Mouse (Mus musculus) heart, embryonic 14.5 days (tissue): ENCODE results near the gene March5. TPM values are rescaled to one million over a fixed set of nuclear protein-coding genes. Genes with fewer than 3 reads are reported as not detected.

Source experiments
- ATAC-seq: fragments of 200-750 bp; cut with Nextera tagmentation; 2 replicates; pipeline ENCODE4 v1.8.0; 2017; ENCODE audit warnings: low read depth, moderate TSS enrichment; ENCODE audit not compliant: insufficient number of reproducible peaks, insufficient read depth, low FRiP score
- H3K27ac ChIP-seq, 2 experiments: fragments of 200-500 bp in 1 of 2; fragments of 300-500 bp in 1 of 2; sonication (generic) in 1 of 2; replicated peaks in 1 of 2; 2 replicates each; pipeline ENCODE4 v1.5.1; 2012 to 2014; ENCODE audit warnings: low read depth in 2 of 2, low read length in 2 of 2, control low read depth in 1 of 2, mild to moderate bottlenecking in 1 of 2, mixed read lengths in 1 of 2; ENCODE audit not compliant: control insufficient read depth in 1 of 2, insufficient read depth in 1 of 2
- H3K27me3 ChIP-seq: fragments of 300-500 bp; sonication (generic); 2 replicates; pipeline ENCODE4 v1.6.1; 2014; ENCODE audit warnings: mild to moderate bottlenecking, low read length, control low read depth; ENCODE audit not compliant: control insufficient read depth, insufficient read depth
- H3K36me3 ChIP-seq: fragments of 300-500 bp; sonication (generic); 2 replicates; pipeline ENCODE4 v1.6.1; 2014; ENCODE audit warnings: mild to moderate bottlenecking, control low read depth, low read length, mixed read lengths; ENCODE audit not compliant: control insufficient read depth, insufficient read depth
- H3K4me1 ChIP-seq, 2 experiments: fragments of 200-500 bp in 1 of 2; fragments of 300-500 bp in 1 of 2; sonication (generic) in 1 of 2; 2 replicates each; pipeline ENCODE4 v1.6.1; 2012 to 2014; ENCODE audit warnings: low read length in 2 of 2, control low read depth in 1 of 2, mixed read lengths in 1 of 2; ENCODE audit not compliant: control insufficient read depth in 2 of 2, insufficient read depth in 2 of 2
- H3K4me2 ChIP-seq: fragments of 300-500 bp; sonication (generic); 2 replicates; pipeline ENCODE4 v1.6.1; 2014; ENCODE audit warnings: mild to moderate bottlenecking, low read length
- H3K4me3 ChIP-seq, 2 experiments: fragments of 200-500 bp in 1 of 2; fragments of 300-500 bp in 1 of 2; sonication (generic) in 1 of 2; 2 replicates each; pipeline ENCODE4 v1.5.1; 2012 to 2014; ENCODE audit warnings: low read length in 2 of 2, mild to moderate bottlenecking in 2 of 2, control low read depth in 1 of 2, low read depth in 1 of 2, moderate library complexity in 1 of 2; ENCODE audit not compliant: control insufficient read depth in 1 of 2, insufficient read depth in 1 of 2
- H3K9ac ChIP-seq: fragments of 300-500 bp; sonication (generic); 2 replicates; pipeline ENCODE4 v1.6.1; 2014; ENCODE audit warnings: mild to moderate bottlenecking, low read length
- H3K9me3 ChIP-seq: fragments of 300-500 bp; sonication (generic); 2 replicates; pipeline ENCODE4 v1.6.1; 2016; ENCODE audit warnings: low read length, control low read depth; ENCODE audit not compliant: control insufficient read depth
- WGBS: fragments of 180-500 bp; shearing (Covaris S2); extraction: QIAGEN DNeasy Blood & Tissue Kit; methylation state at CpG from one replicate; pipeline ENCODE4 v1.1.7; 2014; 5-methylcytosine and 5-hydroxymethylcytosine counted together
- polyA plus RNA-seq: library from polyadenylated mRNA; unstranded; fragments of >200 nt; fragmentation: Nextera tagmentation; extraction: Ambion mirVana; gene quantifications from 2 replicates; pipeline ENCODE4 v1.2.1, GENCODE M21; 2014

The March5 gene
- polyA plus RNA-seq, 1 experiment from 2014 or later = 104 TPM

GRCm38 (mm10) chr19:37235818-37236217 is 28.5 kb downstream of the March5 start:
- peaks cover 35% of the 10 kb centered on the region for H3K27me3 ChIP-seq
- H3K9me3 ChIP-seq = no peaks in the 10 kb centered on the region

DNA sequence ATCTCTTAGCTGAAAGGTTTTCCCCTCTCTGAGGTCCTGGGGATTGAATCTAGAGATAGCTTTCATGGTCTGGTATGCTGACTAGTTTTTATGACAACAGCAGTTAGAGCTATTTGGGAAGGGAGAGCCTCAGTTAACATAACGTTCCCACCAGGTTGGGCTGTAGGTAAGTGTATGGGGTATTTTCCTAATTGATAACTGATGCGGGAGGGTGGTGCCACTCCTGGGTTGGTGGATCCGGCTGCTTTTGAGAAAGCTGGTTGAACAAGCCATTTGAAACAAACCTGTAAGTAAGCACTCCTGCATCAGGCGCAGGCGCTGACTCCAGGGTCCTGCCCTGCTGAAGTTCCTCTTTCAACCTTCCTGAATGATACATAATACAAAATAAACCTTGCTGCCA is 30.0 kb downstream of the March5 start:
- Histone ChIP-seq H3K4me3 (no peak overlapping the region), H3K4me1 (peaks cover 2 to 9% of the 10 kb centered on the region in 2 experiments; a peak in 3 of 4 replicates), H3K36me3 (no peaks in the 10 kb centered on the region), H3K27ac (no peak overlapping the region), H3K9me3 (no peaks in the 10 kb centered on the region), H3K27me3 (peaks cover 35% of the 10 kb centered on the region), H3K4me2 (no peak overlapping the region), H3K9ac (no peak overlapping the region)
- no peak for ATAC-seq
- 40% methylated on average over 5 of the region's 5 CpGs for WGBS

More at GRCm38 (mm10) chr19:37235818-37236217, 28.5 kb downstream of the March5 start:
- 45% methylated on average over 8 of the region's 8 CpGs for WGBS
- Histone ChIP-seq H3K27ac (no peak overlapping the region), H3K4me3 (no peak overlapping the region), H3K36me3 (no peaks in the 10 kb centered on the region), H3K4me1 (peaks cover 2 to 9% of the 10 kb centered on the region in 2 experiments; a peak in 3 of 4 replicates), H3K9ac (no peak overlapping the region), H3K4me2 (no peak overlapping the region)
- ATAC-seq = no peak

DNA sequence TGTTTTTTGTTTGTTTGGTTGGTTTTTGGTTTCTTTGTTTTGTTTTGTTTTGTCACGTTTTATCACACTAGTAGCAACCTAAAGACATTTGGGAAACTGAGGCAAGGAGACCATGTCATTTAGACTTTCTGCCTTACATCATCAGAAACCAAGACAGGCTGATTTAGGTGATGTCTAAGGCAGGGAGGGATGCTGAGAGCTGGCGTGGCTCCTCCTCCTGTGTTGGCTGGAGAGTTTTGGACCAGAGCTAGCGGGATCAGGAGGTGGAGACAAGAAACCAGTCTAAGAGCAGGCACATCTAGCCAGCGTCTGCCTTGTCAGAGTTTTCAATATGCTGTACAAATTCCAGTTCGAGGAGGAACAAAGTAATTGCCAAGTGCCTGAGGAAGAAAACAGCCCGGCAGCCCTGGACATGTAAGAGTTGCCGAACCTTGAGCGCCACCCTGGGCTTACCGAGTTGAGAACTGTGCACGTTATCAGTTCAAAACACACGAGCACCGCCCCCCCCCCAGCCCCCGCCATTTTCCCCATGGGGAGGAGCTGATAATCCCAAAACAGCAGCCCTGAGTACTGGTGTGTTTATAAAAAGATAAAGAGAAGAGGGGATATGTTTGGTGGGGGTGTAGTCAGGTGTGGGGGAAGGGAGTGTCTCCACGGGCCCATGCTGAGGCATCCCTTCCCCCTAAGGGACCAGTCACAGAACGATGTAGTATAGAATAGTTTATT is 30.5 kb downstream of the March5 start:
- Histone ChIP-seq H3K9me3 (no peaks in the 10 kb centered on the region), H3K9ac (no peak overlapping the region), H3K27ac (no peak overlapping the region), H3K4me2 (peak overlapping the region; percentile 44), H3K36me3 (no peaks in the 10 kb centered on the region), H3K27me3 (peaks cover 33% of the 10 kb centered on the region), H3K4me1 (peaks cover 2 to 9% of the 10 kb centered on the region in 2 experiments; a peak in 3 of 4 replicates), H3K4me3 (no peak overlapping the region)
- no peak for ATAC-seq
- WGBS = 4% methylated on average over 15 of the region's 15 CpGs

DNA sequence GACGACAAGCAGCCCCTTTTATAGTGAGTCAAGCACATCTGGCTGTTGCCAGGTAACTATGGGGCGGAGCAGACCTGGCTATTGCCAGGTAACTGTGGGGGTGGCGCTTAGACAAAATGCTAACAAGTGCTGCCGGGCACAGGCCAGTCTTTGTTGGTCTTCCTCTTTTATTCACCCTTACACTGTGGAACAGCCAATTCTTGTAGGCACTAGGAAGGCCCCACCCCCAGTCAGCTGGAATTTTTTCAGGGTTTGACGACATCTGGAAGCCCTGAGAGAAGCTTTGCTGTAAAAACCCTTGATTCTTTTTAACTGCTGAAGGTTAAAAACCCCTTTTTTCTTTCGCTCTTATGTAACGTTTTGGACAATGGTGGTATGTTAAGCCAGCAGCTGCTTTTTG is 31.3 kb downstream of the March5 start:
- WGBS = 24% methylated on average over 7 of the region's 7 CpGs
- H3K4me2 ChIP-seq = no peak overlapping the region

DNA sequence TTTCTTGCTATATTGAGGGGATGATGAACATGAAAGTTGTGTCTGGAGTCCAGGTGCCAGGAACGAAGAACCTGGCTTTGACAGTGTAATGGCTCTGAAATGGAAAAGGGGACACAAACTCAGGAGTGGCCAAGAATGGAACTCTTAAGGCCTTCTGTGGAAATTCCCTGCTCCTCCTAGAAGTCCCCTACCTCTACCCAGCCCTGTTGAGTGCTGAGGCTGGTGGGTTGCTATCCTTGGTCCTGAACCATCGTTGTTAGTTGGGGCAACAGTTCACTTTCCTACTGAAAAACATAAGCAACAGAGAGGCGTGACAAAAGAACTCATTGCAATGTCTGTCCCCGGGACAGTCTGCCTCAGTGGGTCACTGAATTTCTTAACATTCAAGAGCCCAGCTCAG is 31.8 kb downstream of the March5 start:
- Histone ChIP-seq H3K27ac (no peak overlapping the region), H3K9me3 (no peaks in the 10 kb centered on the region), H3K27me3 (peaks cover 22% of the 10 kb centered on the region), H3K9ac (no peak overlapping the region), H3K4me3 (no peak overlapping the region), H3K4me1 (peaks cover 0 to 2% of the 10 kb centered on the region in 2 experiments; a peak in 3 of 4 replicates), H3K4me2 (no peak overlapping the region), H3K36me3 (no peaks in the 10 kb centered on the region)
- 15% methylated on average over 4 of the region's 4 CpGs for WGBS
- ATAC-seq = no peak

More for the DNA sequence above, 31.3 kb downstream of the March5 start:
- no peak for ATAC-seq
- H3K4me3 ChIP-seq = no peak overlapping the region
- no peaks in the 10 kb centered on the region for H3K36me3 ChIP-seq
- no peak overlapping the region for H3K27ac ChIP-seq
- no peaks in the 10 kb centered on the region for H3K9me3 ChIP-seq
- peaks cover 27% of the 10 kb centered on the region for H3K27me3 ChIP-seq
- no peak overlapping the region for H3K9ac ChIP-seq
- peaks cover 0 to 7% of the 10 kb centered on the region in 2 experiments; a peak in 3 of 4 replicates for H3K4me1 ChIP-seq

- H3K36me3 ChIP-seq = no peaks in the 10 kb centered on the region
- H3K27me3 ChIP-seq = peaks cover 4% of the 10 kb centered on the region
- H3K4me2 ChIP-seq = no peak overlapping the region
- H3K9ac ChIP-seq = no peak overlapping the region
- no peaks in the 10 kb centered on the region; a peak in 1 of 4 replicates for H3K4me1 ChIP-seq
- H3K27ac ChIP-seq = no peak overlapping the region
- no peak overlapping the region for H3K4me3 ChIP-seq
- 0 out of 2 replicates have a peak, but pooled peaks cover 3% of the 10 kb centered on the region for H3K9me3 ChIP-seq
- no peak for ATAC-seq
- WGBS = 65% methylated on average over 5 of the region's 5 CpGs
Measured at GRCm38 (mm10) chr19:37241201-37241600, 33.9 kb downstream of the March5 start.

- no peak overlapping the region for H3K4me3 ChIP-seq
- H3K4me1 ChIP-seq = no peaks in the 10 kb centered on the region; a peak in 1 of 4 replicates
- no peaks in the 10 kb centered on the region for H3K36me3 ChIP-seq
- no peak overlapping the region for H3K9ac ChIP-seq
- 44% methylated on average over 2 of the region's 2 CpGs for WGBS
- H3K27me3 ChIP-seq = no peaks in the 10 kb centered on the region; the same call in 1 of the 2 replicates
- H3K27ac ChIP-seq = no peak overlapping the region
- 0 out of 2 replicates have a peak, but pooled peaks cover 3% of the 10 kb centered on the region for H3K9me3 ChIP-seq
- no peak for ATAC-seq
- no peak overlapping the region for H3K4me2 ChIP-seq
Measured at GRCm38 (mm10) chr19:37242707-37243106, 35.4 kb downstream of the March5 start.
